Comparison of ENCODE assay signal across 11 mouse cellular contexts in genomic region chr8:55034309-55034708, GRCm38 (mm10).
DNase-seq lines count a peak whose midpoint lies in the region; ATAC-seq lines count a peak whose summit lies in the region.
"Had no signal": no experiment of that assay in that cellular context is flagged by ENCODE, and none has a peak within 500 bp of the region (broad histone marks: within the 10 kb centered on the region; RNA-seq: fewer than 3 reads in every experiment).

No protein-coding gene starts in this region.

- H3K4me3 ChIP-seq in forebrain, embryonic 15.5 days = no peak overlapping the region
- no peak overlapping the region for H3K4me3 ChIP-seq in neural tube, embryonic 14.5 days (ENCODE audit: low read depth, low read length)
- H3K4me3 ChIP-seq: erythroblast, embryonic 14.5 days; liver, embryonic 13.5 days; stomach, embryonic 15.5 days had no signal

- peaks cover 23% of the 10 kb centered on the region for H3K4me1 ChIP-seq in forebrain, embryonic 15.5 days
- H3K4me1 ChIP-seq in neural tube, embryonic 14.5 days (ENCODE audit: control insufficient read depth, insufficient read depth, low read length) = peaks cover 12% of the 10 kb centered on the region; the same call in 1 of the 2 replicates
- H3K4me1 ChIP-seq: liver, embryonic 13.5 days; stomach, embryonic 15.5 days had no signal

- intact Hi-C loops in heart, postnatal 25 days (cut with DNase I) = no loop called here

- 0% methylated on average over 1 of the region's 1 CpGs for WGBS in forebrain, embryonic 15.5 days
- 3% methylated on average over 1 of the region's 1 CpGs for WGBS in neural tube, embryonic 14.5 days

- H3K4me2 ChIP-seq in forebrain, embryonic 15.5 days (replicated peaks) = peak overlapping the region; percentile 8; the same call in 1 of the 2 replicates
- no peak overlapping the region for H3K4me2 ChIP-seq in neural tube, embryonic 14.5 days (ENCODE audit: low read depth, low read length)
- H3K4me2 ChIP-seq: liver, embryonic 13.5 days; stomach, embryonic 15.5 days had no signal

- no peaks in the 10 kb centered on the region for H3K9me3 ChIP-seq in forebrain, embryonic 15.5 days
- no peaks in the 10 kb centered on the region for H3K9me3 ChIP-seq in neural tube, embryonic 14.5 days (ENCODE audit: control insufficient read depth, low read length)
- H3K9me3 ChIP-seq: liver, embryonic 13.5 days; stomach, embryonic 15.5 days had no signal

- peak; percentile 98 for ATAC-seq in forebrain, embryonic 15.5 days (replicated peaks)
- peak; percentile 98 for ATAC-seq in neural tube, embryonic 14.5 days (ENCODE audit: low read depth)

- H3K27ac ChIP-seq in forebrain, embryonic 15.5 days (replicated peaks) = peak overlapping the region; percentile 88
- H3K27ac ChIP-seq in neural tube, embryonic 14.5 days (ENCODE audit: low read depth, low read length) = peak overlapping the region; percentile 72
- H3K27ac ChIP-seq: liver, embryonic 13.5 days; stomach, embryonic 15.5 days had no signal

- H3K27me3 ChIP-seq in forebrain, embryonic 15.5 days = no peaks in the 10 kb centered on the region
- H3K27me3 ChIP-seq in neural tube, embryonic 14.5 days (ENCODE audit: control insufficient read depth, insufficient read depth, low read length) = no peaks in the 10 kb centered on the region
- H3K27me3 ChIP-seq: liver, embryonic 13.5 days; stomach, embryonic 15.5 days had no signal

- DNase-seq in lung, postnatal 10 days = peak; percentile 1
- no peak for DNase-seq in lung, postnatal 25 days (ENCODE audit: low spot score)
- peak; percentile 70 to 75 for DNase-seq in layer of hippocampus, postnatal 25 days (ENCODE audit: extremely low spot score in 1 of 2, low spot score in 1 of 2)
- DNase-seq in ovary, adult 18-20 months (ENCODE audit: low spot score) = no peak
- no peak for DNase-seq in heart, postnatal 25 days (ENCODE audit: low spot score)
- DNase-seq in kidney, postnatal 25 days = no peak
- DNase-seq: liver, embryonic 13.5 days had no signal

- H3K36me3 ChIP-seq in forebrain, embryonic 15.5 days = peaks cover 2% of the 10 kb centered on the region; the same call in 1 of the 2 replicates
- no peaks in the 10 kb centered on the region for H3K36me3 ChIP-seq in neural tube, embryonic 14.5 days (ENCODE audit: control insufficient read depth, insufficient read depth, low read length)
- H3K36me3 ChIP-seq: liver, embryonic 13.5 days; stomach, embryonic 15.5 days had no signal

- no peak overlapping the region for H3K9ac ChIP-seq in forebrain, embryonic 15.5 days (replicated peaks)
- H3K9ac ChIP-seq in neural tube, embryonic 14.5 days (replicated peaks; ENCODE audit: low read depth, low read length) = no peak overlapping the region
- H3K9ac ChIP-seq: liver, embryonic 13.5 days; stomach, embryonic 15.5 days had no signal

Comparison
In these comparisons a context has a peak if more than half of its experiments do, and no peak if none do; other contexts are left out.
1. DNase-seq: peak in lung, postnatal 10 days (single experiment) and layer of hippocampus, postnatal 25 days (2 of 2); none in lung, postnatal 25 days (single experiment), ovary, adult 18-20 months (single experiment), heart, postnatal 25 days (single experiment) and kidney, postnatal 25 days (0 of 2).